Mouse (Mus musculus): ENCODE data around the gene Hdac1. TPM values are rescaled to one million over a fixed set of nuclear protein-coding genes. Genes with fewer than 3 reads are reported as not detected.
A peak's percentile ranks its signal among the peaks of the same experiment; 100 is the strongest.

The Hdac1 gene
- polyA plus RNA-seq, 1 experiment from 2014 or later = 111 TPM

DNA sequence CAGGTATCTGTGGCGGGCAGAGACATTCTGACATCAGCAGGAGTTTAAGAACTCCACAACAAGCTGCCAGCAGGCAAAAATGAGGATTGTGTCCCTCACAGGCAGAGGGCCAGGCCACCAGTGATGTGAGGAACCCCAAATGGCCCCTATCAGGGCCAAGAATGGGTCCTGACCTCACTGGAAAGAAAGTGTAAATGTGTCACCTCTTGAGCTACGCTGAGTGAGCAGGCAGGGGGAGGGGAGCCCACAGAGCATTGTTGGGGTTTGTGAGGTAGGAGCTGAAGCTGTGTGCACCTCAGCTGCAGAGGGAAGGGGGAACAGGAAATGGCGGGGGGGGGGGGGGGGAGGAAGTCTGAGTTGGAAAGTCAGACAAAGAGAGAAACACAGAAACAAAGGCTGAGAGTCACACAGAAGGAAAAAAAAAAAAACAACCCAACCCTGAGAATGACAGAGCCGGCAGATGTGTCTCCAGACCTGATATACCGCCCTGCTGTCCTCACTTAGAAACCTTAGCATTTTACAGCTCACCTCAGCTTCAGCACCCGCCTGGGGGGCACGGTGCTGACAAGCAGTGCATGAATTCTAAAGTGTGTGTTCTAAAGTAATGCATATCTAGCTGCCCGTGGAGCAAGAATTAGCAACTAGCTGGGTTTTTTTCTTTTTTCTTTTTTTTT lies 32.8 kb upstream of the Hdac1 start:
- H3K4me1 ChIP-seq (replicated peaks) = peaks cover 7% of the 10 kb centered on the region; the same call in 1 of the 2 replicates
- no peak for ATAC-seq (ENCODE audit: low FRiP score)
- 59% methylated on average over 7 of the region's 8 CpGs for WGBS
- no peaks in the 10 kb centered on the region for H3K9me3 ChIP-seq
- no peak overlapping the region for H3K9ac ChIP-seq
- no peaks in the 10 kb centered on the region for H3K36me3 ChIP-seq
- H3K4me3 ChIP-seq = no peak overlapping the region
- no peak overlapping the region for H3K4me2 ChIP-seq
- no peak overlapping the region for H3K27ac ChIP-seq
- 0 out of 2 replicates have a peak, but pooled peaks cover 5% of the 10 kb centered on the region for H3K27me3 ChIP-seq

- Histone ChIP-seq H3K36me3 (no peaks in the 10 kb centered on the region), H3K4me2 (no peak within 1 kb of the TSS), H3K27ac (no peak within 1 kb of the TSS), H3K9ac (no peak within 1 kb of the TSS), H3K4me3 (no peak within 1 kb of the TSS), H3K27me3 (0 out of 2 replicates have a peak, but pooled peaks cover 5% of the 10 kb centered on the region), H3K4me1 (replicated peaks) (peaks cover 7% of the 10 kb centered on the region; the same call in 1 of the 2 replicates), H3K9me3 (no peaks in the 10 kb centered on the region)
- ATAC-seq (ENCODE audit: low FRiP score) = no peak
- 91% methylated on average over 8 of the region's 8 CpGs for WGBS
These were observed 30.9 kb upstream of the Hdac1 start, which contains the start of gene Lck for GRCm38 (mm10) chr4:129573430-129573829. TSS of gene Lck (minus strand) at chr4:129573641.

- no peak overlapping the region for H3K9ac ChIP-seq
- peaks cover 7% of the 10 kb centered on the region; the same call in 1 of the 2 replicates for H3K4me1 ChIP-seq (replicated peaks)
- no peak overlapping the region for H3K27ac ChIP-seq
- H3K4me3 ChIP-seq = no peak overlapping the region
- 99% methylated on average over 4 of the region's 4 CpGs for WGBS
- 0 out of 2 replicates have a peak, but pooled peaks cover 2% of the 10 kb centered on the region for H3K27me3 ChIP-seq
- no peaks in the 10 kb centered on the region for H3K36me3 ChIP-seq
- H3K9me3 ChIP-seq = no peaks in the 10 kb centered on the region
- H3K4me2 ChIP-seq = no peak overlapping the region
- ATAC-seq (ENCODE audit: low FRiP score) = no peak
These were observed 30.5 kb upstream of the Hdac1 start for GRCm38 (mm10) chr4:129573093-129573370.

DNA sequence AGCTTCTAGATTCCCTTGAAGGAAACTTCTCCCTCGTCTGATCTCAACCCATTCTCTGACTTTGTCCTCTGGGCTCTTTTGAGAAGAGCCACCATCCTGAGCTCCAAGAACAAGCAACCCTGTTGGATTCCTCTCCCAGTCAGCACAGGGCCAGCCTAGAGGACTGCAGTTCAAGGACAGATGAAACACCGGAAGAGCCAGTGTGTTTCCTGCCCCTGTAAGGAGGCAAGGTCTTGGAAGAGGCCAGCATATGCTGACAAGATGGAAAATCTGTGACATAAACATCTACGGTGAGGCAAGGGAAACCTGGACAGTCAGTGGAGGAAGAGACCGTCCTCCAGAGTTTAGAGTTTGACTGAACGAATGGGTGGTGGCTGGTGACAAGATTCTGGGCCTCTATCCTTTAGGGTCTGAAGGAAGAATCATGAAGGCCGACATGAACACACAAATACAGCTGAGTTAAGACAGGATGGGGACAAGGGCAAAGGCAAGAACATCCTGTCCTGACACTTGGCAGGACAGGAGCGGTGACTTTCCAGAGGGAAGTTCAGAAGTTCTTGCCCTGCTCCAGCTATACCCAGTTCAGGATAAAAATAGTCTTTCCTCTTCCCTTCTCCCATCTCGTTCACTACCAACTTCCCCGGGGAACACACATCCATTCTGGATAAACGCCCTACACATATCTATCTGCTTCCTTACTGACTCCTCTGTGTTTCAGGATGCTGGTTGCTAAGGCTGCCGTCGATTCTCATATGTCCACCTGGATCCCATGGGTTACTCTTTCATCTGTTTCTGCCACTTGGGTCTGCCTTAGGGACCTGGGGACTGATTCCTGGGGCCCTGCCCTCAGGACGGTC lies 30.0 kb upstream of the Hdac1 start:
- H3K9ac ChIP-seq = no peak overlapping the region
- ATAC-seq (ENCODE audit: low FRiP score) = no peak
- 87% methylated on average over 13 of the region's 13 CpGs for WGBS
- H3K36me3 ChIP-seq = no peaks in the 10 kb centered on the region
- no peaks in the 10 kb centered on the region for H3K9me3 ChIP-seq
- H3K4me2 ChIP-seq = no peak overlapping the region
- no peak overlapping the region for H3K4me3 ChIP-seq
- H3K27ac ChIP-seq = no peak overlapping the region
- H3K4me1 ChIP-seq (replicated peaks) = peaks cover 7% of the 10 kb centered on the region; the same call in 1 of the 2 replicates
- H3K27me3 ChIP-seq = no peaks in the 10 kb centered on the region

GRCm38 (mm10) chr4:129571551-129572084 lies 29.1 kb upstream of the Hdac1 start:
- Histone ChIP-seq H3K4me2 (no peak overlapping the region), H3K4me1 (replicated peaks) (no peaks in the 10 kb centered on the region), H3K27ac (no peak overlapping the region), H3K4me3 (no peak overlapping the region), H3K36me3 (no peaks in the 10 kb centered on the region), H3K27me3 (no peaks in the 10 kb centered on the region), H3K9me3 (no peaks in the 10 kb centered on the region), H3K9ac (no peak overlapping the region)
- no peak for ATAC-seq (ENCODE audit: low FRiP score)
- WGBS = 79% methylated on average over 8 of the region's 8 CpGs

DNA sequence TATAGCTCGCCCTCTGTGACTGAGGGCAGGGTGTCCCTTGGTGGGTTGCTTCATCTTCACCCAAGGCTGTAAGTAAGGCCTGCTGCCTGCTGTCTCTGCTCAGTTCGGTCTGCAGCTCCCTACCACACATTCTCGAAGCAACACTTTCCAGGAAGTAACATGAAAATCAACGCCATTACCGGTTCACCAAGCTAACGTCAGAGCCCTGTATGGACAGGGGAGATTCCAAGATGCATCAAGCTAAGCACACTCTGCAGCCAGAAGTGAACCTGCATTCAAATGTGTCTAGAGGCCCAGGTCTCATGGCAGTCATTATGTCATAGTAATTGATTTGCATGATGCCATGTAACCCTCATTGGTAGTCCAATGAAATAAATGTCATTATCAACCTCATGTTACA lies 27.5 kb upstream of the Hdac1 start:
- no peak overlapping the region for H3K4me2 ChIP-seq
- no peak overlapping the region for H3K4me3 ChIP-seq
- H3K27ac ChIP-seq = no peak overlapping the region
- H3K27me3 ChIP-seq = no peaks in the 10 kb centered on the region
- 89% methylated on average over 6 of the region's 6 CpGs for WGBS
- H3K4me1 ChIP-seq (replicated peaks) = no peaks in the 10 kb centered on the region
- no peaks in the 10 kb centered on the region for H3K9me3 ChIP-seq
- H3K9ac ChIP-seq = no peak overlapping the region
- H3K36me3 ChIP-seq = no peaks in the 10 kb centered on the region
- no peak for ATAC-seq (ENCODE audit: low FRiP score)

DNA sequence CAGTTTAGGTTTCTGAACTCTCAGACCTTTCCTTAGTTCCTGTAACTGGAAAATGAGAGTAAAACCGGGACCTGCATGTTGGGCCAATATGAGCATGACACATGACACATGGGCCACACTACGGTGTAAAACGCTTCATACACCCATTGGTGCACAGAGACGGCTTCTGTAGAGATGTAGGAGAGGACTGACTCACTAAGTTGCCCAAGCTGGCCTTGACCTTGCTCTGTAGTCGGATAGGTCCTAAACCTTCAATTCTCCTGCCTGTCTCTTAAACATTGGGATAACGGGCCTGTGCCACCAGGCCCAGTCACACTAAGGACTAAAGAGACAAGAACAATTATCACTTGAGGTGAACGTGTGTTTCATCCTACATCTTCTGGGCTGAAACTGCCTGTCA lies 25.9 kb upstream of the Hdac1 start:
- Histone ChIP-seq H3K36me3 (no peaks in the 10 kb centered on the region), H3K4me1 (replicated peaks) (no peaks in the 10 kb centered on the region), H3K4me3 (no peak overlapping the region), H3K9me3 (no peaks in the 10 kb centered on the region), H3K9ac (no peak overlapping the region), H3K27me3 (no peaks in the 10 kb centered on the region), H3K27ac (no peak overlapping the region), H3K4me2 (no peak overlapping the region)
- ATAC-seq (ENCODE audit: low FRiP score) = no peak
- 90% methylated on average over 7 of the region's 7 CpGs for WGBS

- Histone ChIP-seq H3K4me1 (replicated peaks) (no peaks in the 10 kb centered on the region), H3K4me2 (no peak overlapping the region), H3K36me3 (no peaks in the 10 kb centered on the region), H3K9me3 (no peaks in the 10 kb centered on the region), H3K27ac (no peak overlapping the region), H3K27me3 (no peaks in the 10 kb centered on the region), H3K4me3 (no peak overlapping the region), H3K9ac (no peak overlapping the region)
- no peak for ATAC-seq (ENCODE audit: low FRiP score)
- 88% methylated on average over 6 of the region's 6 CpGs for WGBS
These were observed 22.6 kb upstream of the Hdac1 start for GRCm38 (mm10) chr4:129565139-129565538.

DNA sequence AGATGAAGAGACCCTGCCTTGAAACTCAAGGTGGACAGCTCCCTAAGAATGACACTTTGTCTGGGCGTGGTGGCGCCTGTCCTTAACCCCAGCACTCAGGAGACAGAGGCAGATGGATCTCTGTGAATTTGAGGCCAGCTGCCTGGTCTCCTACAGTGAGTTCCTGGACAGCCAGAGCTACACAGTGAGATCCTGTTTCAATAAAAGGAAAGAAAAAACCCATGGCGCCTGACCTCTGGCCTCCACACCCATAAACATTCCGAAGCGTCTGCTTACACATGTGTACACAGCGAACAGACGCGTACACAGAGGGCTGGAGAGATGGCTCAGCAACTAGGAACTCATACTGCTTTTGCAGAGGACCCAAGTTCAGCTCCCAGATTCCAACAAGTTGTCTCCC lies 21.2 kb upstream of the Hdac1 start:
- H3K36me3 ChIP-seq = no peaks in the 10 kb centered on the region
- H3K27me3 ChIP-seq = no peaks in the 10 kb centered on the region
- H3K9ac ChIP-seq = no peak overlapping the region
- H3K4me2 ChIP-seq = no peak overlapping the region
- no peak overlapping the region for H3K4me3 ChIP-seq
- H3K9me3 ChIP-seq = no peaks in the 10 kb centered on the region
- no peak for ATAC-seq (ENCODE audit: low FRiP score)
- WGBS = 64% methylated on average over 8 of the region's 8 CpGs
- H3K27ac ChIP-seq = no peak overlapping the region
- H3K4me1 ChIP-seq (replicated peaks) = no peaks in the 10 kb centered on the region

- Histone ChIP-seq H3K4me3 (no peak overlapping the region), H3K9ac (no peak overlapping the region), H3K36me3 (no peaks in the 10 kb centered on the region), H3K4me2 (no peak overlapping the region), H3K4me1 (replicated peaks) (peaks cover 5% of the 10 kb centered on the region; the same call in 1 of the 2 replicates), H3K27me3 (0 out of 2 replicates have a peak, but pooled peaks cover 6% of the 10 kb centered on the region), H3K27ac (no peak overlapping the region), H3K9me3 (no peaks in the 10 kb centered on the region)
- WGBS = 89% methylated on average over 5 of the region's 5 CpGs
- ATAC-seq (ENCODE audit: low FRiP score) = no peak
These were observed 18.7 kb upstream of the Hdac1 start for GRCm38 (mm10) chr4:129561184-129561583.

DNA sequence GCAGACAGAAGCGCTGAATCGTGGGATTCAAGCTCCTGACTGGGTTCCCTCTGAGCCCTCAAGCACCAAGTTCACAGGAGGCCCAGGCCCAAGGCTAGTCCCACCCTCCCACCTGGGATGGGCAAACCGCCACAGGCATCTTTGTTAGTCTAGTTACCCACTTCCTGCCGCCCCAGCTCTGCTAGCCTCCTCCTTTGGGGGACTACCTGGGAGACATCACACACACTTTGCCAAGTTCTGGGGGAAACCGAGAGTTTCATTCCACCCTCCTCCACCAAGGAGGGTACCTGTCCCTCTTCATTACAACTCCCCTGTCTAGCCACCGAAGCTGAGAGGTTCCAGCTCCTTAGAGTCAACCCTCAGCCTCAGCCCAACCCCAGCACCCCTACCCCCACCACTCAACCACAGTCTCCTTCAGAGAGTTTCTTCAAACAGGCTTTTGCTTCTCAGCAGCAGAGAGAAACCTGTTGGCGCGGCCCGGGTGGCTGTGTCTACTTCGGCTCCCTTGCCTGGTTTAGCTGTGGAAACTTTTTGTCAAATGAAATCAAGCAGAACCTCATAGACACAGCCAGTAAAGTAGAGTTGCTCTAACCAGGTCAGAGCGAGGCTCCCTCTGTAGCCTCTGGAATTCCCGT lies 15.9 kb upstream of the Hdac1 start:
- H3K4me1 ChIP-seq (replicated peaks) = peaks cover 22% of the 10 kb centered on the region
- H3K27me3 ChIP-seq = peaks cover 13% of the 10 kb centered on the region; the same call in 1 of the 2 replicates
- H3K27ac ChIP-seq = no peak overlapping the region
- no peak overlapping the region for H3K4me3 ChIP-seq
- no peaks in the 10 kb centered on the region for H3K36me3 ChIP-seq
- 80% methylated on average over 12 of the region's 12 CpGs for WGBS
- no peak overlapping the region for H3K4me2 ChIP-seq
- H3K9me3 ChIP-seq = no peaks in the 10 kb centered on the region
- ATAC-seq (ENCODE audit: low FRiP score) = no peak
- H3K9ac ChIP-seq = no peak overlapping the region

- ATAC-seq (ENCODE audit: low FRiP score) = no peak
These were observed 14.8 kb upstream of the Hdac1 start for GRCm38 (mm10) chr4:129557256-129557808.

More at GRCm38 (mm10) chr4:129557256-129557808, 14.8 kb upstream of the Hdac1 start:
- H3K36me3 ChIP-seq = no peaks in the 10 kb centered on the region
- peaks cover 22% of the 10 kb centered on the region for H3K4me1 ChIP-seq (replicated peaks)
- H3K4me3 ChIP-seq = peak overlapping the region; percentile 42; the same call in 1 of the 2 replicates
- peaks cover 13% of the 10 kb centered on the region; the same call in 1 of the 2 replicates for H3K27me3 ChIP-seq
- 0 out of 2 replicates have a peak overlapping the region, but pooled peaks have one; percentile 44 for H3K27ac ChIP-seq
- WGBS = 81% methylated on average over 9 of the region's 9 CpGs
- H3K4me2 ChIP-seq = peak overlapping the region; percentile 63
- no peaks in the 10 kb centered on the region for H3K9me3 ChIP-seq
- peak overlapping the region; percentile 68; the same call in 1 of the 2 replicates for H3K9ac ChIP-seq
